Mouse (Mus musculus) CD4-positive helper T cell, adult 2 months (primary cell): ENCODE data around the gene Dpep3.

ENCODE experiments used
- DNase-seq: peaks from one replicate; pipeline ENCODE4 v3.0.0-alpha.2; 2012; ENCODE audit warnings: low read depth, missing footprints, low spot score

Gene Dpep3

DNA sequence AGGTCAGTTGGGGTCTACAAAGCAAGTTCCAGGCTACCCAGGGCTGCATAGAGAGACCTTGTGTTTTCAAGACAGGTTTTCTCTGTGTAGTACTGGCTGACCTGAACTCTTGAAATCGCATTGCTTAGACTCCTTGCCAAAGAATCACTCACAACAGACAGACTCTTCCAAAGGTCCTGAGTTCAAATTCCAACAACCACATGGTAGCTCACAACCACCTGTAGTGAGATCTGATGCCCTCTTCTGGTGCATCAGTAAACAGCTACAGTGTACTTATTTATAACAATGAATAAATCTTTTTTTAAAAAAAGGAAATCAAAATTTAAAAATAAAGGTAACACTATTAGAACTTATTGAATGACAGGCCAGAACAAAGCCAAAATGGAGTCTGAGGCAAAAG is 1.9 kb upstream of the Dpep3 start:
- DNase-seq: no peak

DNA sequence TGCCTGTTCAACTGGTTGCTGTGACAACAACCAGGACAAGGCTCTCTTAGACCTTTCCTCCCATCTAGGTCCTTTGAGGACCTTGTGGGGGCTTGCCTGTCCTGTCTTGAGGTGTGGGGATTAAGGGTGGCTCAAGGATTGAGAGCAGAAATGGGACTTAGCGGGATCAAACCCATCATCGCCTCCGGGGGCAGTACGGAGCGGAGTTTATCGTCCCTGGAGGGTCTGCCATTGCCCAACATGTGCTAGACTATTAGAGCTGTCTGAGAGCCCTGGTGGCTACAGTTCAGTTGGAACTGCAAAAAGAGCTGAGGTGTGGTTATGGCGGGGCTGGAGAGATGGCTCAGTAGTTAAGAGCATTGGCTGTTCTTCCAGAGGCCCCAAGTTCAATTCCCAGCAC is 3.9 kb downstream of the Dpep3 start:
- DNase-seq: no peak

DNA sequence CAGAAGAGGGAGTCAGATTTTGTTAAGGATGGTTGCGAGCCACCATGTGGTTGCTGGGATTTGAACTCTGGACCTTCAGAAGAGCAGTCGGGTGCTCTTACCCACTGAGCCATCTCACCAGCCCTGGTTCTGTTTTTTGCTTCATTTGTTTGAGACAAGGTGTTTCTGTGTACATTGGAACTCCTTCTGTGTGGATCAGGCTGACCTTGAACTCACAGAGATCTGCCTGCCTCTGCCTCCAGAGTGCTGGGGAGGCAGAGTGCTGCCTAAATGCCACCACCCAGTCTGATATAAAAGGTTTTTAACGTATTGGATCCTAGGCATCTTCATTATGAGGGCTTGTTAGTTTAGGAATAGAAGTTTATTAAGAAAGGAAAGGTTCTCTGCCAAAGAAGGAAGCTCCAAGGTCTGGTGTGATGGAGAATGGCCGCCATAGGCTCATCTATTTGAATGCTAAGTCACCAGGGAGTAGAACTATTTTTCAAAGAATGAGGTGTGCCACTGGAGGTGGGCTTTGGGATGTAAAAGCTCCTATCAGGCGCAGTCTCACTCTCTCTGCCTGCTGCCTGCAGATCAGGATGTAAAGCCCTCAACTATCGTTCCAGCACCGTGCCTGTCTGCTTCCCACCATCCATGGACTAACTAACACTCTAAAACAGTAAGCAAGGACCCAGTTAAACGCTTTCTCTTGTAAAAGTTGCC is 8.1 kb downstream of the Dpep3 start:
- DNase-seq: no peak

GRCm38 (mm10) chr8:105969367-105969766 is 9.9 kb downstream of the Dpep3 start:
- DNase-seq: no peak

DNA sequence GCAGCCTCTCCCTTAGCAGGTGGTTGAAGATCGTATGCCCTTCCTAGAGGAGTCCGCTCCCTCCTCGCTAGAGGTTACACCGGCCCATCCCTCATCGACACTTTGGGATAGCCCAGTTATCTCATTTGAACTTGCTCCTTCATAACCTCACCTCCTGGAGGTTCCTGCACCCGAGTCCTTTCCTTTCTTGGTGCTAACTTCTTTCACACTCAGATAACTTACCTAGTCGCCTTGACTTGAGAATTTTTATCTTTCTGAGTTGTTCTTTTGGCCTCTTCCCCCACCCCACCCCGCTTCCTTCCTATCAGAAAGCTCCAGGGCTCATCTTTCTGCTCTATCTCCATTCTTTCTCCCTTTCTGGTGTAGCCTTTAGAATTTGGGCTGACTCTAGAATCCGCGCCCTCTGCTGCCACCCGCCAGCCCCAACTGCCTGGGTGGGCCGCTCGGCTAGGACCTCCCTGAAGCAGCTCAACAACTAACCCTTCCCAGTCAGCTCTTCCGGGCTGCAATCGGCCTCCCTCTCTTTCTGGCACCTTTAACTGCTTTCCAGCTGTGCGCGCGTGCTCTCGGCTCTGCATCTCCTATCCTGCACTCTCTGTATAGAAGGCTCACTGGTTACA is 12.4 kb downstream of the Dpep3 start:
- DNase-seq: peak; percentile 18

- DNase-seq: peak; percentile 79
Measured at GRCm38 (mm10) chr8:105965905-105966341, 13.3 kb downstream of the Dpep3 start, which contains the start of gene Slc12a4. Gene Slc12a4, minus strand, starts transcription at chr8:105966097.

DNA sequence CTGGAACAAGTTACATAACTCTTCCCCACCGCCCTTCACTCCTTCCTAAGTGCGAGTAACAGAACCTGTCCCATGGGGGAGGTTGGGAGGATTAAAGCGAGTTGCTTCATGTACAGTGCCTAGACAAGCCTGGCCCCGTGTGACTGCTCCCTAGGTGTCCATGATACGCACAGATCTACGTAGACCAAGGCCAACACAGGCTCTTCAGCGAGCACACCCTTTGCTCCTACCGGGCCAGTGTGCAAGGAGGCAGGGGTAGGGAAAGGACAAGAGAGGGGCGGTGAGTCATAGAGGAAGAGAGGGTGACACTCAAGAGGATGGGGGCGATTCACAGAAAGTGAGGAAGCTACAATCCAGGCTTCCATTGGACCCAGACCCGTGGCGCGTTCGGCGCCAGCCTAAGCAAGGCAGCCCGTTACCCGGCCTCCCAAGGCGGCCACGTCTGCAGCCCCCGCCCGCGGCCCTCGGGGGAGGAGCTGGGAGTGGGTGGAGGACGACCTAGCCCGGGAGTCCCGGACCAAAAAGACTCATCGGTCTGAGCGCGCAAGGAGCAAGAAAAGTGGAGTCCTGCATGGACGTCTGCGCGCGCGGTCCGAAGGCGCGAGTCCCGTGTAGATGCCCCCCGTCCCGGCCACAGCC is 13.8 kb downstream of the Dpep3 start:
- peak; percentile 61 for DNase-seq

DNA sequence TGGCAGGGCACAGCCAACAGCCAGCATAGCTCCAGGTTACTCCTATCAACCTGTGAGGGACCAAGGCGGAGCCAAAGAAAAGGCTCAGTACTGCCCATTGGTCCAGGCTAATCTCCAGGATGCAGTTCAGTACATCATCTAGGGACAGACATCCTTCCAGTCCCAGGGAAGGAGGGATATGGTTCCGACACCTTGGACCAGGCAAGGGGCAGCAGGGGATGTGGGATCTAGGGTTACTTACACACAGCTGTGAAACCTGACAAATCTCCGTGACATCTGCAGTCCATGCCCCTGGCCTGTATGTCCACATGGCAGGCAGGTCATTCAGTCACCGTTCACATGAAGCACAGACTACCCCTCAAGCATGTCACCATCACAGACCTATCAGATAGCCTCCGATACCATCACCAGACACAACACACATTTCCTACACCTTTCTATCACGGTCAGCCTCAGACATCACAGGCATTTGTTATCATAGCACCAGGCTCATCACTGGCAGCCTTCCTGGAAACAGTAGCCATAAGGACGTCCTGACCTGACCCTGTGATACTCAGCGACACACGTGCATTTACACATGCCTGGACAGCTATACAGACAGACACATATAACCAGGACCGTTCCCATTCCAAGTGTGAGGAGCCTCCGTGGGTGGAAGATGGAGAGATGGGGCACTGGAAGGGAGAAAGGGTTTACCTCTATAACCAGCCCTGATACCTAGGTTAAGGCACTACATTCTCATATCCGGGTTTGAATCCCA is 14.5 kb downstream of the Dpep3 start:
- DNase-seq: no peak

DNA sequence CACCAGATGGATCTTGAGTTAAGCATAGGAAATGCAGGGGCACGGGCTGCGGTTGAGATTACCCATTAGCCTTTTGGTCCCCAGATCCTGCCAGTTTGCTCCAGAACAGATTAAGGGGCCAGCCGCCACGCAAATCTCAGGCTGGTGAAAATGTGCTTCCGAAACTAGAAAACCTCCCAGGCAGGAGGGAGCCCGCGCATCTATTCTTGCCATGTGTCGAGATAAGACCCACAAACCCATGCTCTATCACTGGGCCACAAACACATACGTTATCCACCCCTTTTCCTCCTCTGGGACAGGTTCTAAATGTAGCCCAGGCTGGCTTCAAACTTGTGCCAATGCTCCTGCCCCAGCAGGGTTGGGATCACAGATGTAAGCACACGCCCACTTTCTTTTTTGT is 17.7 kb downstream of the Dpep3 start:
- no peak for DNase-seq

DNA sequence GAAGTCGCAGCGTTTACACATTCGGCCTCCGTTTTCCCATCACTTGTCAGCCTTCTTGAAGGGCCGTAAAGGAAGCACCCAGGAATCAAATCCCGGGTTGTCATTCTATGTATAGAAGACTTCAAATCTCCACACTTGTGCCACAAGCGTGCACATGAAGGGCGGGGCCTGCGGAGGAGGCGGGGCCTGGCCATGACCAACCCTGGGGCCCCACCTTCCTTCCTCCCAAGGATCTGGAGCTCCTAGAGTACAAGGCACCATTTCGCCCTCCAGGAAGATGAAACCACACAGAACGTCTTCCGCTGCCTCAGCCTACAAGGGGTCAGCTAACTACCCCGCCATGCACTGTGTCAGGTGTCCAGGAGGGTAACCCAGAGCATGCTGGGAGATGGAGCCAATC is 18.1 kb downstream of the Dpep3 start:
- no peak for DNase-seq

GRCm38 (mm10) chr8:105959350-105959749 is 19.9 kb downstream of the Dpep3 start:
- no peak for DNase-seq

- DNase-seq: no peak
Measured at GRCm38 (mm10) chr8:105957813-105958212, 21.4 kb downstream of the Dpep3 start.

DNA sequence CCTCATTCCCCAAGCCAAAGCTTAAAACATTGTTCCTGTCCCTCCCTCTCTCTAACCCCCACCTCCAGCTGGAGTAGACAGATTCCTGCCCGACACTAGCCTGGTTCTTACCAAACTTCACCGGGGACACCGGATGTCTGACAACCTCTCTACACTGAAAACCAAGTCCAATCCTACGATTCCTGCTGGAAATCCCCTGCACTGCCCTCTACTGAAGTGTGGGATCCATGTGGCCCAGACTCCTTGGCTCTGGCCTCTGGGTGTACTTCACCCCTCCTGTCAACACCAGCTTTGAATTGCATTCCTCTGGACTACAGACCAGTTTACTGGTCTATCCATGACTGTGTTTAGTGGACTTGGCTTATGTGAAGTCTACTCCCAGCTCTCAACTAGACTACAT is 22.7 kb downstream of the Dpep3 start:
- DNase-seq: no peak

- no peak for DNase-seq
Measured at GRCm38 (mm10) chr8:105951057-105951659, 28.1 kb downstream of the Dpep3 start.

DNA sequence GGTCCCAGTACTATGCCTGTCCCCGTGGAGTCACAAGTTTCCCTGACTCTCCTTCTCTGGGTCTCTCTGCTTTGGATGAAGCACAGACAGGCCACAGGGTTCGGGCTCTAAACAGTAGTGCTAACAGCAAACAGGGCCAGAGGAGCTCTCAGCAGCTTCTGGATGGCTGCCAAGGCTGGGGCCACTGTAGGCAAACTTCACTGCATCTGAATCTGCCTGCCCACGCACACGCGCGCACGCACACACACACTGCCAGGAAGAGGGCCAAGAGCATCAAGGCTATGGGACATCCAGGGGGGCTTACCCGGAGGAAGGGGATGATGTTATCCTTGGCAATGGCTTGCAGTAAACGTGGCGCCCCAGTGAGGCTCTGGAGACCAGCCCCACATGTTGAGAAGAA is 29.9 kb downstream of the Dpep3 start:
- no peak for DNase-seq

GRCm38 (mm10) chr8:105943321-105943739 is 35.9 kb downstream of the Dpep3 start, which contains the start of gene Lcat:
Gene Lcat, minus strand, starts transcription at chr8:105943382.
- DNase-seq: no peak

DNA sequence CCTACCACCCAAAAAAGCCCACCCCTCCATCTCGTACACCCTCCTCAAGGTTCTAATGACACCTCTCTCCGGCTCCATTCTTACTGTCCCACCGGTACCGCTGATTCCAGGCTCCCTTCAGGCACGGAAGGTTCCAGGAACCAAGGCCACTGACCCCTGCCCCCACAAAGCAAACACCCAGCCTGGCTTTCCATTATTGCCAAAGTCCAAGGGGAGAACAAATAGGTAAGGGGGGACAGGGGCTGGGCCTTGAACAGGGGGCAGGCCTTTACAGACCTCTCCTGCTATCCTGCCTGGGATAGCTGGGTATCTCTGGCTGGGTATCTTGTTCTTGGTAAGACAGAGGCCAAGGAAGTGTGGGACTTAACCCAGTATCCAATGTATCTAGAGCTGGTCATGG is 36.7 kb downstream of the Dpep3 start:
- DNase-seq: no peak

DNA sequence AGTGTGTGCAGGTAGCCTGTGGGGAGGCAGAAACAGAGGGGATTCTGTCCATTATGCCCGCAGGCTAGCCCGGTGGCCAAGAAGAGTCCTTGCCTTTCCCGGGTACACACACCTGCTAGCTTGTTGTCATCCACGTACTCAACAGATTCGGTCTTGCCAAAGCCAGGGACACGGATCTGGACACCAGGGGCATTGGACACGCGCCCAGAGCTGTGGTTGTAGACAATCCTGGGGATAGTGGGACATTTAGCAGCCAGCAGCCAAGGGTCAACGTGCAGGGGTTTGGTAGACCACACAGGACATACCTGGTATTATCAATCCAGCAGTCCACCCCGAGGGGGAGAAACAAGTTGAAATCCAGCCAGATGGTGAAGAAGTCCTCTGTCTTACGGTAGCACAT is 37.2 kb downstream of the Dpep3 start:
- DNase-seq: no peak

DNA sequence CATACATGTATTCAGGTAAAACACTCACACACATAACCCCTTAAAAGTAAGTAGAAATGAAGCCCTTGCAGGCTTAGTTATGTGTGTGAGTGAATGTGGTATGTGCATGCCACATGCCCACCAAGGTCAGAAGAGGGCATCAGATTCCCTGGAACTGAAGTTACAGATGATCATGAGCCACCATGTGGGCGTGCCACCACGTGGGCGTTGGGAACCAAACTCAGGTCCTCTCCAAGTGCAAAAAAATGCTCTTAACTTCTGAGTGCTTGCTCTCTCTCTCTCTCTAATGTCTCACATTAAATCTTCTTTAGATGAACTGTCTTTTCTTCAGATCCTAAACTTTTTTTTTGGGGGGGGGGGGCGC is 40.9 kb downstream of the Dpep3 start, which contains the start of gene Psmb10:
TSS of gene Psmb10 (minus strand) at position 139 of the 364 bp plus-strand sequence.
- peak; percentile 60 for DNase-seq

DNA sequence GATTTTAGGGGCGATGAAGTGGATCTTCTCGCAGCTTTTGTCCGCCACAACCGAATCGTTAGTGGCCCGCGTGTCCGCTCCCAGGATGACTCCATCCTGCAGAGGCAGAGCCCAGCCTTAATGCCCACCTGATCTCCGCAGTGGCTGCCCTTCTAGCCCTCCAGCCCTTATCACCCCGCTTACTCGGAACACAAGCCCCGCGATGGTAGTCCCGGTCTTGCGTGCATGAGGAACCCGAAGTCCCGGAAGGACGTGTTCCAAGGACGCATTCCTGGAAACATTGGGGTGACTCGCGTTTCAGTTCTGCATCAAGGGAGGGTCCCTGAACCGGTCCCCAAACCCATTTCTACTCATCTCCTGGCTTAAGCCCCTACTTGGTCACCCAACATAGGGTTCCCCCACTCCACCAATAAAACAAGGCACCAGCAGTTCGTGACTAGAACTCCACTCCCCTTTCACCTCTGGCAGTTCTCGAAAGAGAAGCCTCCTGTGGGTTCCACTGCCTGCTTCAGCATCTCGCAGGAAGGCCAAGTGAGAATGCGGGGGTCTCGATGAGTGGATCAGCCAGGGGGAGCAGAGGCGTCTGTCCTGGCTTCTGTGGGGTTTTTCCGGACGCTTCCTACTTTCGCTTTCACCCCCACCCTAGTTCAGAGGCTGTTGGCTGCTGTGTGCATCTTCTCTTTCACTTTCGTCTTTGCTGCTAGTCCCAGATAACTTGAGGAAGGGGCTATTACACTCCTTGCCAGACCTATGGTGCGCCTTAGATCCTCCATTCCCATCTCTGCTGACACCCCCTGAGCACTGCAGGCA is 41.5 kb downstream of the Dpep3 start:
- peak; percentile 80 for DNase-seq
